Mouse (Mus musculus) olfactory bulb, adult 2 months (tissue): Measurements from ENCODE around the gene Slc18b1. TPM values are rescaled to one million over a fixed set of nuclear protein-coding genes. Genes with fewer than 3 reads are reported as not detected.

Experiments
- H3K27ac ChIP-seq: fragments of 200-500 bp; 2 replicates; pipeline ENCODE4 v1.5.1; 2012; ENCODE audit warnings: low read depth, low read length; ENCODE audit not compliant: insufficient read depth
- H3K4me1 ChIP-seq: fragments of 200-500 bp; 2 replicates; pipeline ENCODE4 v1.6.1; 2012; ENCODE audit warnings: low read length; ENCODE audit not compliant: control insufficient read depth, insufficient read depth
- H3K4me3 ChIP-seq: fragments of 200-500 bp; 2 replicates; pipeline ENCODE4 v1.5.1; 2012; ENCODE audit warnings: mild to moderate bottlenecking, low read depth, low read length, moderate library complexity; ENCODE audit not compliant: insufficient read depth
- CTCF ChIP-seq: fragments of 200-500 bp; IDR thresholded peaks from 2 replicates; pipeline ENCODE4 v1.5.1; 2012; ENCODE audit warnings: low read depth, mild to moderate bottlenecking, low read length, moderate library complexity; ENCODE audit not compliant: insufficient read depth
- POLR2A ChIP-seq: fragments of 200-500 bp; IDR thresholded peaks from 2 replicates; pipeline ENCODE4 v1.6.1; 2012; ENCODE audit warnings: mild to moderate bottlenecking, low read depth, low read length, moderate library complexity; ENCODE audit not compliant: insufficient read depth
- WGBS: fragments of 180-500 bp; shearing (Covaris S2); methylation state at CpG from one replicate; pipeline ENCODE4 v1.1.7; 2018; 5-methylcytosine and 5-hydroxymethylcytosine counted together
- polyA plus RNA-seq: library from polyadenylated mRNA; stranded (reverse); fragments of >200 nt; gene quantifications from 2 replicates; pipeline ENCODE4 v1.2.4, GENCODE M21; 2012; ENCODE audit warnings: low replicate concordance; ENCODE audit not compliant: missing spikeins, insufficient read depth, insufficient read length

Gene Slc18b1
- polyA plus RNA-seq, 1 experiment, result not detected

DNA sequence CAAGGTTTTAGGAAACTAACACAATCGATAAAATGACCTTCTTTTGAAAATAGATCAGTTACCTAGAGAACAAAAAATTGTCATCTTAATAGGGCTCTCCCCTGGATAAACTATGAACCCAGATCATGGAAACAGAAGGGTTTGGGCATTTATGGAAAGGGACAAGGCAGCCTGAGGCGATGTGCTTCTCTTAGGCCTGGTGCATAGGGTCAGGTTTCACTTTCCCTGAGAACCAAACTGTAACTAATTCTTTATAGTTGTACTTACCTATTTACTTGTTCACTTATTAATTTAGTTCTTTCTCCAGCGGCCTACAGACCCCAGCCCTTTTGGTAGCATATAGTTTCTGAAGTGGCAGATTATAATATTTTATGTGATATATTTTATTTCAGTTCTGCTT lies 40.3 kb downstream of the Slc18b1 start:
- TF ChIP-seq CTCF, result no peak
- TF ChIP-seq POLR2A, result no peak
- H3K27ac ChIP-seq, result no peak overlapping the region
- no peak overlapping the region for H3K4me3 ChIP-seq
- no peaks in the 10 kb centered on the region for H3K4me1 ChIP-seq
- 89% methylated on average over 3 of the region's 3 CpGs for WGBS

DNA sequence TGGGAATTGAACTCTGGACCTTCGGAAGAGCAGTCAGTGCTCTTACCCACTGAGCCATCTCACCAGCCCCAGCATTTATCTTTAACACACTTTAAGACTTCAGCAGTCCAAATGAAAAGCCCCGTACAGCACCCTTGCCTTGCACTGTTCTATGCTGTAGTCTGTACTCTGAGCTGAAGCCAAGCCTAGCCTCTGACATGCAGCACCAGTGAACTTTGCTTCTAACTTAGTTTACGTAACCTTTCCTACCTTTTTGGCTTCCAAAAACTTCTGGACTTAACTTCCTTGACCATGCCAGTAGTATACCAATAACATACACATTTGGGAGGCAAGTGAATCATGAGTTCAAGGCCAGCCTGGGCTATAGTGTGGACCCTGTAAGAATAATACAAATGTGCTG lies 42.1 kb downstream of the Slc18b1 start:
- TF ChIP-seq CTCF (no peak), POLR2A (no peak)
- Histone ChIP-seq H3K4me3 (no peak overlapping the region), H3K27ac (no peak overlapping the region), H3K4me1 (no peaks in the 10 kb centered on the region)
- 97% methylated on average over 3 of the region's 3 CpGs for WGBS

GRCm38 (mm10) chr10:23839368-23839767 lies 42.6 kb downstream of the Slc18b1 start:
- Histone ChIP-seq H3K4me1 (no peaks in the 10 kb centered on the region), H3K27ac (no peak overlapping the region), H3K4me3 (no peak overlapping the region)
- TF ChIP-seq CTCF (no peak), POLR2A (no peak)
- WGBS, result 74% methylated on average over 9 of the region's 9 CpGs

DNA sequence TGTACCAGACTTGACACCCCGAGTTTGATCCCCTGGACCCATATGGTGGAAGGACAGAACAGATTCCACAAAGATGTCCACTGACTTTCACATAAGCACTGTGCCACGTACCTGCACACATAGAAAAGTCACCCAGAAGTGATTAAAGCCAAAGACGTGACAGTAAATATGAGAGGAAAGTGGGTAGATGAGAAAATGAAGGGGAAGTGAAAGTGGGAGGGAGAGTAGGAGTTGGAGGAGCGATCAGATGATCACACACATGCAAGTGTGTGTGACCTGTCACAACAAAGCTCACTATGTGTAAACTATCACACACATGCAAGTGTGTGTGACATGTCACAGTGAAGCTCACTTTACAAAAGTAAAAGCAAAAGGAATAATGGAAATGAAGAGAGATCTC lies 43.7 kb downstream of the Slc18b1 start:
- H3K4me1 ChIP-seq, result no peaks in the 10 kb centered on the region
- TF ChIP-seq CTCF (no peak), POLR2A (no peak)
- no peak overlapping the region for H3K27ac ChIP-seq
- WGBS, result 82% methylated on average over 4 of the region's 4 CpGs
- no peak overlapping the region for H3K4me3 ChIP-seq

DNA sequence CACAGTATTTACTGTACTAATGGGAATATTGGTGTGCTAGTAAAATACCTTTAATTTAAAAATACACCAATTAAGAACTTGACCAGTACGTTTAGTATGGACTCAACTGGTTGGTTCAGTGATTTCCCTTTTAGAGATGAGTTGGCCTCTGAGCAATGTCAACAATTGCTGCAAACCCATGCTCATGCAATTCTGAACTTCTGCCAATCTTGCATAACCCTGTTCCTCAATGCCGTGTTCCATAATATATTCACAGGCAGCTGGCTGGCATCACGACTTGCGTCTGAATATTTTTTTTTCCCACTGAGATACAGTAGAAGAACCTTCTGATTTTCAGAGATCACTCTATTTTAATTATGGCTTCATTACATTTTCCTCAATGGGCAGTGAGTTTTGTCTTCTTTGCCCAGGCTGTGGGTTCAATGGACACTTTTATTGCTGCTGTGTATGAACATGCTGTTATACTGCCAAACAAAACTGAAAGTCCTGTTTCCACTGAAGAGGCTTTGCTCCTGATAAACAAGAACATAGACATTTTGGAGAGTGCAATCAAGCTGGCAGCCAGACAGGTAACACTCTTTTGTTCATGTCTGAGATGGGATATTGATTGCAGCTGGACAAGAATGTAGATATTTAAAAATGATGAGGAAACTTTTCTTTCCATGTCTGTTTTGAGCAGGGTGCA lies 54.6 kb downstream of the Slc18b1 start, which contains the start of gene Vnn3:
TSS of gene Vnn3 (plus strand) at position 235 of the 685 bp plus-strand sequence.
- 48% methylated on average over 4 of the region's 4 CpGs for WGBS
- Histone ChIP-seq H3K4me1 (no peaks in the 10 kb centered on the region), H3K4me3 (no peak within 1 kb of the TSS), H3K27ac (no peak within 1 kb of the TSS)
- TF ChIP-seq POLR2A (no peak), CTCF (no peak)

DNA sequence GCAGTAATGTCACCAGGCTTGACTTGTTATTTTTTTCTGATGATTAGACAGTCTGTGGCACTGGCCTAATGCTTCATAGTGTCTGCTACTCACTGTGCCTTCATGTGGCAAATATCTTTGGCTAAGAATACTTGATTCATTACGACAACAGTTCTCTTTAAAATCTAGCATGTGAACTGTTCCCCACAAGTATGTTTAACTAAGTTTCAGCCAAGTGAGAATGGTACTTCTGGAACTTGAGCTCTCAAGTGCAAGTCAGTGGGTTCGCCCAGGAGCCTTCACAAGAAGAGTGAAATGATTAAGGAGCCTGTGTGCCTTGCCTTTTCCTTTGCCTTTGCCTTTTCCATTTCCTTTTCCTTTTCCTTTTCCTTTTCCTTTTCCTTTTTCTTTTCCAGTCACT lies 55.3 kb downstream of the Slc18b1 start:
- Histone ChIP-seq H3K4me1 (no peaks in the 10 kb centered on the region), H3K27ac (no peak overlapping the region), H3K4me3 (no peak overlapping the region)
- TF ChIP-seq POLR2A (no peak), CTCF (no peak)
- WGBS, result 72% methylated on average over 2 of the region's 2 CpGs

- H3K4me3 ChIP-seq, result no peak overlapping the region
- H3K4me1 ChIP-seq, result no peaks in the 10 kb centered on the region
- TF ChIP-seq POLR2A (no peak), CTCF (no peak)
- 73% methylated on average over 9 of the region's 9 CpGs for WGBS
- H3K27ac ChIP-seq, result no peak overlapping the region
Measured at GRCm38 (mm10) chr10:23864362-23865312, 67.9 kb downstream of the Slc18b1 start.

Other genes starting within 250 kb of the Slc18b1 start
- not detected in 2 replicates for gene Rps12, start 9.7 kb upstream of the Slc18b1 start, polyA plus RNA-seq
- not detected in 2 replicates for gene Vnn3, start 54.5 kb downstream of the Slc18b1 start, polyA plus RNA-seq
- gene Vnn1, start 97.7 kb downstream of the Slc18b1 start, polyA plus RNA-seq, result not detected in 2 replicates
- gene Taar1, start 123.4 kb downstream of the Slc18b1 start, polyA plus RNA-seq, result not detected in 2 replicates
- not detected in 2 replicates for gene Taar2, start 141.6 kb downstream of the Slc18b1 start, polyA plus RNA-seq
- not detected in 2 replicates for gene Taar3, start 152.6 kb downstream of the Slc18b1 start, polyA plus RNA-seq
- not detected in 2 replicates for gene Taar4, start 163.5 kb downstream of the Slc18b1 start, polyA plus RNA-seq
- gene Taar5, start 173.7 kb downstream of the Slc18b1 start, polyA plus RNA-seq, result not detected in 2 replicates
- not detected in 2 replicates for gene Taar6, start 188.7 kb downstream of the Slc18b1 start, polyA plus RNA-seq
- gene Taar7a, start 196.5 kb downstream of the Slc18b1 start, polyA plus RNA-seq, result not detected in 2 replicates
- not detected in 2 replicates for gene Taar7b, start 203.0 kb downstream of the Slc18b1 start, polyA plus RNA-seq
- not detected in 2 replicates for gene Taar7d, start 230.2 kb downstream of the Slc18b1 start, polyA plus RNA-seq
- not detected in 2 replicates for gene Taar7e, start 240.6 kb downstream of the Slc18b1 start, polyA plus RNA-seq